7 mouse cellular contexts compared by ENCODE assay signal in the genomic region with DNA sequence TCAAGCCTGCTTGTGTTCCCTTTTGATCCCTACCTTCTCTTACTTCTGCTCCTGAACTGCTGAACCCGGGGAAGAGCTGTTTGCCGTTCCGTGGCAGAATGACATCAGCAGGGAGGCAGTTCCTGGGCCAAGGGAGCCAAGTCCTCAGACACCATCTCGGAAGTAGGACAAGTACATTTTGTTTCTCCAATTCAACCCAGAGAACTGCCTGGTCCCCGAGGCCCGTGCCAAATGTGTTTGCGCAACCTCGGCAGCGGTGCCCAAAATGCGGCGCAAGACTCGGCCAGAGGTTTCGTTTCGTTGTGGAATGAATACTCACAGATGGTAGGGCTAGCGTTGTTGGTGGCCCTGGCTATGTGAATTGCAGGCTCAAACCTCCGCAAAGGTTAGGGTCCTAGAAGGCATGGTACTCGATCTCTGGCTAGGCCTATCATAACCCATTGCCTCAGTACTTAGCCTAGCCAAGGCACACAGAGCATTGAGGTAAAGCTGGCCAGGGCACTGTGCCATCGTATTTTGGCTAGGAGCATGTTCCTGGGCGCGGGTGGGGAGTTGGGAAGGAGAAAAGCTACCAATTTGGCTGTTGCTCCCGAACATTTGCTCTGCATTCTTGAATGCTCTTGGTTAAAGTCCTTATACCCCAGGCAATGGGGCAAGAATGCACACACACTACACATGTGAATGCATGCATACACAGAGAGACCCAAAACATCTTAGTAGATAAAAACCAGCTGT.
DNase-seq lines count a peak whose midpoint lies in the region; TF ChIP-seq lines count a peak whose summit lies in the region.

No protein-coding gene starts in this region.

- H3K27me3 ChIP-seq in C2C12 (ENCODE audit: control insufficient read depth, insufficient read depth, insufficient read length), result no peaks in the 10 kb centered on the region
- no peaks in the 10 kb centered on the region for H3K27me3 ChIP-seq in midbrain, embryonic 10.5 days (ENCODE audit: low read depth, poor library complexity, severe bottlenecking)

- WGBS in midbrain, embryonic 10.5 days, result 94% methylated on average over 21 of the region's 21 CpGs

- peaks cover 7% of the 10 kb centered on the region for H3K4me1 ChIP-seq in midbrain, embryonic 10.5 days

- H3K4me3 ChIP-seq in C2C12 (ENCODE audit: insufficient read depth, poor library complexity, severe bottlenecking), result no peak overlapping the region
- H3K4me3 ChIP-seq in midbrain, embryonic 10.5 days, result no peak overlapping the region

- no peaks in the 10 kb centered on the region for H3K79me3 ChIP-seq in C2C12 (ENCODE audit: low read depth)

- H3K36me3 ChIP-seq in C2C12 (ENCODE audit: control insufficient read depth, insufficient read depth), result no peaks in the 10 kb centered on the region
- H3K36me3 ChIP-seq in midbrain, embryonic 10.5 days, result no peaks in the 10 kb centered on the region

- H3ac ChIP-seq in C2C12 (ENCODE audit: control insufficient read depth, insufficient read length, low read depth), result no peak overlapping the region

- H3K27ac ChIP-seq in midbrain, embryonic 10.5 days (replicated peaks), result no peak overlapping the region

- TF ChIP-seq CTCF in C2C12 (IDR thresholded peaks at IDR 0.05; ENCODE audit: control insufficient read depth, insufficient read depth, insufficient read length), result no peak

- no peaks in the 10 kb centered on the region for H3K79me2 ChIP-seq in C2C12 (ENCODE audit: control insufficient read depth, insufficient read depth)

- peak; percentile 60 for DNase-seq in adrenal gland, adult 8-10 months
- DNase-seq in fibroblast of lung, adult 2 months (ENCODE audit: low read depth), result peak; percentile 75
- DNase-seq in layer of hippocampus, adult 11-12 months (ENCODE audit: low spot score), result peak; percentile 71
- DNase-seq in lung, postnatal 25 days (ENCODE audit: low spot score), result peak; percentile 92
- DNase-seq in spleen, postnatal 14 days (ENCODE audit: low spot score in 2 of 2), result no peak
- DNase-seq in midbrain, embryonic 10.5 days (ENCODE audit: low spot score), result no peak

- H3K9me3 ChIP-seq in midbrain, embryonic 10.5 days (replicated peaks), result no peaks in the 10 kb centered on the region

TF ChIP-seq in C2C12, 6 proteins besides CTCF, POLR2A, EP300 and RAD21:
- peak; percentile 93 for TF ChIP-seq CEBPB (IDR thresholded peaks at IDR 0.05; ENCODE audit: low read depth)
- TF ChIP-seq MYOG (IDR thresholded peaks at IDR 0.05; ENCODE audit: control insufficient read depth, extremely low read depth, insufficient read length), result no peak
- TF ChIP-seq FOSL1 (IDR thresholded peaks at IDR 0.05; ENCODE audit: insufficient read depth, low read length, poor library complexity, severe bottlenecking), result no peak
TF ChIP-seq in C2C12: peak in this region for 1.

Comparison
In these comparisons a context has a peak if more than half of its experiments do, and no peak if none do; other contexts are left out.
1. DNase-seq: peak in adrenal gland, adult 8-10 months (single experiment), fibroblast of lung, adult 2 months (single experiment), layer of hippocampus, adult 11-12 months (single experiment) and lung, postnatal 25 days (single experiment); none in spleen, postnatal 14 days (0 of 2) and midbrain, embryonic 10.5 days (single experiment).